Mouse (Mus musculus) heart, embryonic 12.5 days (tissue): ENCODE results near the gene Cd2. TPM values are rescaled to one million over a fixed set of nuclear protein-coding genes. Genes with fewer than 3 reads are reported as not detected.

Experiments used
- polyA plus RNA-seq: library from polyadenylated mRNA; unstranded; fragments of >200 nt; fragmentation: Nextera tagmentation; extraction: Ambion mirVana; gene quantifications from 2 replicates; pipeline ENCODE4 v1.2.1, GENCODE M21; 2016

The Cd2 gene
- polyA plus RNA-seq, 1 experiment from 2014 or later = not detected

Other genes starting within 250 kb of the Cd2 start
- gene Ptgfrn, start 177.7 kb downstream of the Cd2 start, polyA plus RNA-seq = 6.8 and 7.3 TPM in 2 replicates
- 46.6 and 46.8 TPM in 2 replicates for gene Igsf3, start 89.1 kb upstream of the Cd2 start, polyA plus RNA-seq